Mouse (Mus musculus) myocyte (in vitro differentiated cells): ENCODE results near the gene Itpkb.

Source experiments
- CEBPB ChIP-seq: IDR thresholded peaks from 2 replicates; pipeline ENCODE4 v1.6.1; 2011; ENCODE audit warnings: mild to moderate bottlenecking, moderate library complexity; ENCODE audit not compliant: poor library complexity, insufficient read depth, severe bottlenecking
- E2F4 ChIP-seq: IDR thresholded peaks from one replicate; pipeline ENCODE4 v1.6.1; 2011; ENCODE audit warnings: mild to moderate bottlenecking, control low read depth, moderate library complexity; ENCODE audit not compliant: insufficient read depth
- MAX ChIP-seq: IDR thresholded peaks from one replicate; pipeline ENCODE4 v1.6.1; 2011; ENCODE audit warnings: low read depth, mild to moderate bottlenecking, control low read depth
- MYOD1 ChIP-seq, 3 experiments: IDR thresholded peaks; one replicate each; pipeline ENCODE4 v1.6.1; 2011; ENCODE audit warnings: control low read depth in 2 of 3, low read depth in 2 of 3, mild to moderate bottlenecking in 2 of 3, moderate library complexity in 1 of 3; ENCODE audit not compliant: insufficient read length in 2 of 3, control insufficient read depth in 1 of 3
- POLR2A ChIP-seq: IDR thresholded peaks from one replicate; pipeline ENCODE4 v1.6.1; 2011; ENCODE audit warnings: low read depth, mild to moderate bottlenecking, control low read depth, moderate library complexity; ENCODE audit not compliant: insufficient read length
- POLR2AphosphoS2 ChIP-seq: IDR thresholded peaks from one replicate; pipeline ENCODE4 v1.6.1; 2011; ENCODE audit warnings: low read depth, control low read depth; ENCODE audit not compliant: insufficient read length
- REST ChIP-seq: IDR thresholded peaks from one replicate; pipeline ENCODE4 v1.6.1; 2011; ENCODE audit warnings: mild to moderate bottlenecking, control low read depth, moderate library complexity; ENCODE audit not compliant: insufficient read depth, insufficient read length
- SRF ChIP-seq: IDR thresholded peaks from one replicate; pipeline ENCODE4 v1.6.1; 2011; ENCODE audit warnings: low read depth; ENCODE audit not compliant: control insufficient read depth, insufficient read length
- TCF12 ChIP-seq: IDR thresholded peaks from one replicate; pipeline ENCODE4 v1.6.1; 2011; ENCODE audit warnings: mild to moderate bottlenecking, control low read depth; ENCODE audit not compliant: poor library complexity, insufficient read depth, severe bottlenecking
- USF1 ChIP-seq: IDR thresholded peaks from one replicate; pipeline ENCODE4 v1.6.1; 2011; ENCODE audit warnings: low read depth, mild to moderate bottlenecking, control low read depth, moderate library complexity

GRCm38 (mm10) chr1:180406336-180407035 lies 76.2 kb downstream of the Itpkb start:
- TF ChIP-seq POLR2A (no peak), MYOD1 (IDR thresholded peaks at IDR 0.05; ENCODE audit: control insufficient read depth in 1 of 3, insufficient read length in 2 of 3, low read depth in 2 of 3) (no peak), USF1 (no peak), MAX (no peak), POLR2AphosphoS2 (no peak), TCF12 (no peak), E2F4 (no peak), CEBPB (no peak), REST (no peak), SRF (no peak)
